Mouse (Mus musculus): ENCODE results near the gene 4930519P11Rik. TPM values are rescaled to one million over a fixed set of nuclear protein-coding genes. Genes with fewer than 3 reads are reported as not detected.

Gene 4930519P11Rik
- polyA plus RNA-seq, 1 experiment, result 83.8 TPM

- Histone ChIP-seq H3K4me3 (ENCODE audit: control insufficient read depth, low read depth, low read length) (no peak overlapping the region), H3K4me1 (ENCODE audit: control insufficient read depth, insufficient read depth, low read length) (0 out of 2 replicates have a peak, but pooled peaks cover 2% of the 10 kb centered on the region), H3K27me3 (ENCODE audit: control insufficient read depth, insufficient read depth, low read length) (no peaks in the 10 kb centered on the region), H3K27ac (ENCODE audit: control insufficient read depth, insufficient read depth, low read depth, low read length) (no peak overlapping the region), H3K36me3 (ENCODE audit: control insufficient read depth, insufficient read depth, low read length) (no peaks in the 10 kb centered on the region)
- no peak for TF ChIP-seq POLR2A (IDR thresholded peaks at IDR 0.05; ENCODE audit: control insufficient read depth, low read depth, low read length)
- TF ChIP-seq CTCF (IDR thresholded peaks at IDR 0.05; ENCODE audit: control insufficient read depth, insufficient read depth, insufficient replicate concordance, low read depth, low read length), result no peak
Observed at GRCm38 (mm10) chr2:154606965-154607364, 6.3 kb downstream of the 4930519P11Rik start.

- peak overlapping the region; percentile 8; the same call in 1 of the 2 replicates for H3K4me3 ChIP-seq (ENCODE audit: control insufficient read depth, low read depth, low read length)
- H3K4me1 ChIP-seq (ENCODE audit: control insufficient read depth, insufficient read depth, low read length), result no peaks in the 10 kb centered on the region
- TF ChIP-seq POLR2A (IDR thresholded peaks at IDR 0.05; ENCODE audit: control insufficient read depth, low read depth, low read length), result no peak
- no peak for TF ChIP-seq CTCF (IDR thresholded peaks at IDR 0.05; ENCODE audit: control insufficient read depth, insufficient read depth, insufficient replicate concordance, low read depth, low read length)
- H3K27ac ChIP-seq (ENCODE audit: control insufficient read depth, insufficient read depth, low read depth, low read length), result no peak overlapping the region
- H3K36me3 ChIP-seq (ENCODE audit: control insufficient read depth, insufficient read depth, low read length), result no peaks in the 10 kb centered on the region
- H3K27me3 ChIP-seq (ENCODE audit: control insufficient read depth, insufficient read depth, low read length), result no peaks in the 10 kb centered on the region
Observed at GRCm38 (mm10) chr2:154604156-154604555, 9.1 kb downstream of the 4930519P11Rik start.

DNA sequence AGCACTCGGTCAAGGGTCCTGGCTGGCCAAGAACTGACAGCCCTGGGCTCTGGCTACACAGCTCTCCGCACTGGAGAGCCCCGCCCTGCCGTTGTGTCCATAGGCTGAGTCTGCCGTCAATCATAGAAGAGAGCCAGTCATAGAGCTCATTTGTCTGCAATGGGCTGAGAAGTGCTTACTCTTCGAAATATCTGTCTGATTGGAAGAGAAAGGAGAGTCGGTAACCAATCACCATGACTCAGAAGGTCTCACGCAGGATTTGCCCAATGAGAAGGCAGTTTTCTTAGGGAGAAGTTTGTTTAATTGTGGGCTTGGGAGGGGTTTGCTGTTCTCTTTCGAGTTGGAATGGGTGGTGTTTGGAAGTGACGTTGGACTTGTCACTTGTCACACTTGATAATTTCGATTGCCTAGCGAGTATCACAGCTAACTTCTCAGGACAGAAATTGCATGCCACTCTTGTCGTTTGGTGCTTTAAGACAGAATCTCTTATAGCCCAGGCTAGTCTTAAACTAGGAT is 9.5 kb downstream of the 4930519P11Rik start, which contains the start of gene Pxmp4:
Gene Pxmp4, minus strand, starts transcription at position 71 of the 516 bp plus-strand sequence.
- Histone ChIP-seq H3K27me3 (ENCODE audit: control insufficient read depth, insufficient read depth, low read length) (no peaks in the 10 kb centered on the region), H3K36me3 (ENCODE audit: control insufficient read depth, insufficient read depth, low read length) (no peaks in the 10 kb centered on the region), H3K4me1 (ENCODE audit: control insufficient read depth, insufficient read depth, low read length) (no peaks in the 10 kb centered on the region), H3K4me3 (ENCODE audit: control insufficient read depth, low read depth, low read length) (peak within 1 kb of the TSS; percentile 86), H3K27ac (ENCODE audit: control insufficient read depth, insufficient read depth, low read depth, low read length) (no peak within 1 kb of the TSS)
- TF ChIP-seq CTCF (IDR thresholded peaks at IDR 0.05; ENCODE audit: control insufficient read depth, insufficient read depth, insufficient replicate concordance, low read depth, low read length) (no peak), POLR2A (IDR thresholded peaks at IDR 0.05; ENCODE audit: control insufficient read depth, low read depth, low read length) (peak; percentile 60; the same call in 1 of the 2 replicates)

GRCm38 (mm10) chr2:154603007-154603637 is 10.1 kb downstream of the 4930519P11Rik start:
- H3K36me3 ChIP-seq (ENCODE audit: control insufficient read depth, insufficient read depth, low read length), result no peaks in the 10 kb centered on the region
- H3K27ac ChIP-seq (ENCODE audit: control insufficient read depth, insufficient read depth, low read depth, low read length), result no peak overlapping the region
- no peaks in the 10 kb centered on the region for H3K27me3 ChIP-seq (ENCODE audit: control insufficient read depth, insufficient read depth, low read length)
- peak overlapping the region; percentile 86 for H3K4me3 ChIP-seq (ENCODE audit: control insufficient read depth, low read depth, low read length)
- no peak for TF ChIP-seq POLR2A (IDR thresholded peaks at IDR 0.05; ENCODE audit: control insufficient read depth, low read depth, low read length)
- TF ChIP-seq CTCF (IDR thresholded peaks at IDR 0.05; ENCODE audit: control insufficient read depth, insufficient read depth, insufficient replicate concordance, low read depth, low read length), result no peak
- H3K4me1 ChIP-seq (ENCODE audit: control insufficient read depth, insufficient read depth, low read length), result no peaks in the 10 kb centered on the region

- TF ChIP-seq POLR2A (IDR thresholded peaks at IDR 0.05; ENCODE audit: control insufficient read depth, low read depth, low read length) (no peak), CTCF (IDR thresholded peaks at IDR 0.05; ENCODE audit: control insufficient read depth, insufficient read depth, insufficient replicate concordance, low read depth, low read length) (no peak)
Observed at GRCm38 (mm10) chr2:154601324-154601723, 11.9 kb downstream of the 4930519P11Rik start.

DNA sequence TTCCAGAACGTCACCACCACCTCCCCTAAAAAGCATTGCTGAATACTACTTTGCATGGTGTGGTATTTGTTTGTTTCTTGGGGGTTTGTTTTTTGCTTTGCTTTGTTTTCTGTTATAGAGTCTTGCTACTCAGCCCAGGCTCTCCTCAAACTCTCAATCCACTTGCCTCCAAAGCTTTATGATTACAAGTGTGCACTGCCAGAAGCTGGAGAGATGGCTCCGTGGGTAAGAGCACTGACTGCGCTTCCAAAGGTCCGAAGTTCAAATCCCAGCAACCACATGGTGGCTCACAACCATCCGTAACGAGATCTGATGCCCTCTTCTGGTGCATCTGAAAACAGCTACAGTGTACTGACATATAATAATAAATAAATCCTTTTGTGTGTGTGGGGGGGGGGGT is 12.7 kb downstream of the 4930519P11Rik start:
- TF ChIP-seq POLR2A (IDR thresholded peaks at IDR 0.05; ENCODE audit: control insufficient read depth, low read depth, low read length), result no peak
- TF ChIP-seq CTCF (IDR thresholded peaks at IDR 0.05; ENCODE audit: control insufficient read depth, insufficient read depth, insufficient replicate concordance, low read depth, low read length), result no peak
- H3K27me3 ChIP-seq (ENCODE audit: control insufficient read depth, insufficient read depth, low read length), result no peaks in the 10 kb centered on the region
- H3K36me3 ChIP-seq (ENCODE audit: control insufficient read depth, insufficient read depth, low read length), result no peaks in the 10 kb centered on the region
- H3K4me1 ChIP-seq (ENCODE audit: control insufficient read depth, insufficient read depth, low read length), result no peaks in the 10 kb centered on the region
- H3K4me3 ChIP-seq (ENCODE audit: control insufficient read depth, low read depth, low read length), result no peak overlapping the region
- H3K27ac ChIP-seq (ENCODE audit: control insufficient read depth, insufficient read depth, low read depth, low read length), result no peak overlapping the region

More at GRCm38 (mm10) chr2:154601324-154601723, 11.9 kb downstream of the 4930519P11Rik start:
- no peaks in the 10 kb centered on the region for H3K27me3 ChIP-seq (ENCODE audit: control insufficient read depth, insufficient read depth, low read length)
- no peak overlapping the region for H3K27ac ChIP-seq (ENCODE audit: control insufficient read depth, insufficient read depth, low read depth, low read length)
- no peaks in the 10 kb centered on the region for H3K4me1 ChIP-seq (ENCODE audit: control insufficient read depth, insufficient read depth, low read length)
- no peaks in the 10 kb centered on the region for H3K36me3 ChIP-seq (ENCODE audit: control insufficient read depth, insufficient read depth, low read length)
- no peak overlapping the region for H3K4me3 ChIP-seq (ENCODE audit: control insufficient read depth, low read depth, low read length)

GRCm38 (mm10) chr2:154597399-154597798 is 15.8 kb downstream of the 4930519P11Rik start:
- Histone ChIP-seq H3K27ac (ENCODE audit: control insufficient read depth, insufficient read depth, low read depth, low read length) (no peak overlapping the region), H3K27me3 (ENCODE audit: control insufficient read depth, insufficient read depth, low read length) (no peaks in the 10 kb centered on the region), H3K4me3 (ENCODE audit: control insufficient read depth, low read depth, low read length) (no peak overlapping the region), H3K36me3 (ENCODE audit: control insufficient read depth, insufficient read depth, low read length) (no peaks in the 10 kb centered on the region), H3K4me1 (ENCODE audit: control insufficient read depth, insufficient read depth, low read length) (no peaks in the 10 kb centered on the region)
- TF ChIP-seq POLR2A (IDR thresholded peaks at IDR 0.05; ENCODE audit: control insufficient read depth, low read depth, low read length) (no peak), CTCF (IDR thresholded peaks at IDR 0.05; ENCODE audit: control insufficient read depth, insufficient read depth, insufficient replicate concordance, low read depth, low read length) (no peak)
